Mouse (Mus musculus) C2C12 (cell line): ENCODE results near the gene Kif3a.

Experiments
- CEBPB ChIP-seq: IDR thresholded peaks from one replicate; pipeline ENCODE4 v1.6.1; 2011; ENCODE audit warnings: low read depth, mild to moderate bottlenecking, control low read depth, moderate library complexity
- CTCF ChIP-seq: IDR thresholded peaks from one replicate; pipeline ENCODE4 v1.5.1; 2011; ENCODE audit not compliant: control insufficient read depth, insufficient read depth, insufficient read length
- FOSL1 ChIP-seq: IDR thresholded peaks from one replicate; pipeline ENCODE4 v1.8.0; 2011; ENCODE audit warnings: mild to moderate bottlenecking, low read length; ENCODE audit not compliant: poor library complexity, insufficient read depth, severe bottlenecking
- MAX ChIP-seq: IDR thresholded peaks from one replicate; pipeline ENCODE4 v1.6.1; 2011; ENCODE audit warnings: mild to moderate bottlenecking, control low read depth
- MYOD1 ChIP-seq: IDR thresholded peaks from one replicate; pipeline ENCODE4 v1.6.1; 2011; ENCODE audit warnings: low read depth; ENCODE audit not compliant: control insufficient read depth, insufficient read length
- MYOG ChIP-seq: IDR thresholded peaks from one replicate; pipeline ENCODE4 v1.6.1; 2011; ENCODE audit not compliant: control insufficient read depth, insufficient read length; ENCODE audit errors: extremely low read depth
- USF1 ChIP-seq: IDR thresholded peaks from one replicate; pipeline ENCODE4 v1.6.1; 2011; ENCODE audit warnings: low read depth, mild to moderate bottlenecking, control low read depth, moderate library complexity

- peak; percentile 75 for TF ChIP-seq CTCF
- no peak for TF ChIP-seq MYOD1
- no peak for TF ChIP-seq USF1
- no peak for TF ChIP-seq MAX
- no peak for TF ChIP-seq MYOG
- no peak for TF ChIP-seq CEBPB
- TF ChIP-seq FOSL1 = no peak
Observed at GRCm38 (mm10) chr11:53524905-53525304, 42.3 kb upstream of the Kif3a start.
